Mouse (Mus musculus) gastrocnemius, adult 8-10 months (tissue): ENCODE data around the gene Ugt1a9. TPM values are rescaled to one million over a fixed set of nuclear protein-coding genes. Genes with fewer than 3 reads are reported as not detected.
"Not testable (repeated sequence)": the region's sequence is repeated elsewhere in the genome, so short reads cannot be mapped to it uniquely, and the experiment has no call there.

Source experiments
- DNase-seq, 2 experiments: peaks; one replicate each; pipeline ENCODE4 v3.0.0; 2022; ENCODE audit warnings: low spot score in 2 of 2
- total RNA-seq, 4 experiments: library from RNA; stranded (reverse); gene quantifications; 2 replicates each; pipeline ENCODE4 v1.2.4; 2022

The Ugt1a9 gene
- total RNA-seq, 4 experiments from 2014 or later = not detected

DNA sequence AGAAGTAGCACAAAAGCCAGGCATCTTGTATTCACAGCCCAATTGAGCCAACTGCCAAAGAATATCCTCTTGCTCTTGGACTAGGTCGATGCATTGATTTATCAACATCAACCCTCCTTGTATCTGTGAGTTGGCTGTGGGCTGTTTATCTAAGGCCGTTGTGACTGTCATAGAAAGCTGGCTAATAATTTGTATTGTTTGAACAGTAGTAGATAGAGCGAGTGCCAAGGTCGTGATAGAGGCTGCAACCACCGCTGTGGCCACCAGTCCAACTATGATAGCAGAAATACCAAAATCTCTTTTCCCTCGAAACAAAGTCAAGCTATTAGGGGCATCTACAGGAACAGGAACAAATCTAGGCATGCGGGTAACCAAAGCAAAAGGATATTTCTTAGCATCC is 101.6 kb downstream of the Ugt1a9 start:
- DNase-seq = not testable (repeated sequence)

DNA sequence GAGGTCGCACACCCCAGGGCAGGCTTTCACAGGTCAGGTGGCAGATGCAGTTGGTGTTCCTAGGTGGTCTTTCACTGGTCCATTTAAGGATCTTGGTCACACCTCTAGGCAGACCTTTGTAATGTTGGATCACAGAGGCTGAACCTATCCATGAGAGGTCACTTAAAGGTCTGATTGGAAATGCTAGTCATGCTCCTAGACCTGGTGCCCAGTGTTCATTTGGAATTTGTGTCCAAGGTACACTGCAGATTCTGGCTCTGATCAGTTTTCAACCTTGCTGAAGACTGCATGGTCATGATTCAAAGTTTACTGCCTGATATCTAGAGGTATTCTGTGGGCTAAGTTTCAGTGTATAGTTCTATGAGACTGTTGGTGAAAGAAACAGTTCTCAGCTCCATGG is 109.1 kb downstream of the Ugt1a9 start:
- DNase-seq = no peak

DNA sequence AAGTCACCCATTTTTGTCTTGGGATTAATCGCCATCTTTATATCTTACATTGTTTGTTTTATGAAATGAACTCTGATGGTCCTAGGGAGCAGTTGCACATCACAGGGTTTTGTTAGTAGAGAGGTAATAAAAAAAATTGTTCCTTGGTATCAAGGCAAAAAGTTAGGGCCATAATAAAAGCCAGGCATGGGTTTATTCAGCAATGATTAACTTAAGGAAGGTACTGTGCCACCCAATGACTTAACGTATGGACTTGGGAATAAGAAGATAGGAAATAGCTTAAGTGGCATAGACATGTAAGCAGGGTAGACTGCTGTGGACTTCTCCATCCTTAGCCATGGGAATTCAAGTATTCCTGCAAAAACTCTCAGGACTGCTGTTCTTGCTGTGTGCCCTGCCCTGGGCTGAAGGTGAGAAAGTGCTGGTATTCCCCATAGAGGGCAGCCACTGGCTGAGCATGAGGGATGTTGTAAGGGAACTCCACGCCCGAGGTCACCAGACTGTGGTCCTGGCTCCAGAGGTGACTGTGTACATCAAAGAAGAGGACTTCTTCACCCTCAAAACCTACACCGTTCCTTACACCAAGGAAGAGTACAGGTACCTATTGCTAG is 115.8 kb downstream of the Ugt1a9 start:
- no peak for DNase-seq

DNA sequence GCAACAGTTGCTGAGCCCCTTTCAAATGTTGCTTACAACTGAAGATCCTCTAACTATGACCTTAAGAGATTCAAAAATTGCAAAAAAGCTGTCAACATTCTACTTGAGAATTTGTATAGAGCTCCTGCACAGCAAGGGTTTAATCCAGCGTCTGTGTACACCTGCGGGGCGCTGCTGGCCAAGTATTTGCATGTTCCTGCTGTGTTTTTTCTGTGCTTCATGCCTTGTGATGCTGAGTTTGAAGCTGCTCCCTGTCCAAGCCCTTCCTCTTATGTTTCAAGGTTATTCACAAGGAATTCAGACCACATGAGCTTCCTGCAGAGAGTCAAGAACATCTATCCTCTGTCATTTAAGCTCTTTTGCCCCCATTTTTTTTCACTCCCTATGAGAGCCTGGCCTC is 121.5 kb downstream of the Ugt1a9 start:
- DNase-seq = no peak

DNA sequence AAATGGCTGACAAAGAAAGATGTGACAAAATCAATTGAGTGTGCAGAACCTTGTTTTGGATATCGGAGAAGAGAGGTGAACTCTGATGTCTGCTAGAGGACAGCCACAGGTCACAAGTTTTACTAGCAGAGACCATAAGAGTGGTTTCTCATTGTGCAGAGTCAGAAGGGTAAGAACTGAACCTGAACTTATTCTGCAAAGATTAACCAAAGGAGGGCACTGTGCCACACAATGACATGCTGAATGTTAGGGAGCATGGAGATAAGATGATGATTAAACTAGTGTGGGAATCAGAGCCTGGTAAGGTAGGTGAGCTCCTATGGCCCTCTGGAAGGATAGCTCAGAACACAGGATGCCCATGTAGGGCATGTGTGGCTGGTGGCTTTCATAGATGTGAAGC is 125.1 kb downstream of the Ugt1a9 start:
- DNase-seq = no peak

DNA sequence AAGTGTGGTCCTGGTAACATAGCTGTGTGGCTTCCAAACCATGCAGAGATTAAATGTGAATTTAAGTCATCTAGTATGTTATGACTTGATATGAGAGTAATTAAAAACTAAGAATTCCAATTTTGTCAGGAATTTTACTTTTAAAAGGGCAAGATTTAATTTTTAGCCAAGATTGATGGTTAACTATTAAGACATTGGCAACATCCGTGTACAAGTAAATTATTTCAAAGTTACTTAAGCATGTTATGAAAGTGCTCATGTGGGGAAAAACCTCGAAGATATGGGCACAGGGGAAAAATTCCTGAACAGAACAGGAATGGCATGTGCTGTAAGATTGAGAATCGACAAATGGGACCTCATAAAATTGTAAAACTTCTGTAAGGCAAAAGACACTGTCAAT is 126.8 kb downstream of the Ugt1a9 start:
- DNase-seq = no peak

DNA sequence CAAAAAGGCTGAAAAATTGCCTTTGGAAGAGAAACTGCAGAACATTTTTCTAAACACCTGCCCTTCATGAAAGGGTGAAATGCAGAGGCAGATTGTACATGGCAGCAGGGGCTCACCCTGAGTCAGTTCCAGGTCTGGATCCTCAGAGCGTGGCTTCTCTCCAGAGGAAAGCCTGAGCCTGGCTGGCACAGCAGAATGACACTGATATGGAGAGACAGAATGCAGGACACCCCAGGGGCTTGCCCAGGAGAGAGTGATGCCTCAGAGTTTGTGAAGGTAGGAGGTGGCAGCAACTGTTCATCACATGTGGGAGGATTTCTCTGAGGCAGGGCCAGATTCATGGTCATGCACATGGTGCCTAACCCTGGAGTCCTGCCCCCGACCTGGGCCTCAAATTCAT is 129.4 kb downstream of the Ugt1a9 start:
- DNase-seq = no peak

DNA sequence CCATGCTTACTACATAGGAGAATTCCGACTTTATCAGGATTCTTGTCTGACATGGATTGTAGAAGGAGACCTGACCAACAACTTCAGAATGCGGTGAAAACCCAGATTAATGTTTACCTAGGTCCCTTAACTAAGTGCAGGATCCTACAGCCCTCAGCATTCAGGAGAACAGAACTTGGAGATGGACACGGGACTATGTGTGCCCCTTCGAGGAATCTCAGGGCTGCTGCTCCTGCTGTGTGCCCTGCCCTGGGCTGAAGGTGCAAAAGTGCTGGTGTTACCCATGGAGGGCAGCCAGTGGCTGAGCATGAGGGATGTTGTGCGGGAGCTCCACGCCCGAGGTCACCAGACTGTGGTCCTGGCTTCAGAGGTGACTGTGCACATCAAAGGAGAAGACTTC is 129.9 kb downstream of the Ugt1a9 start, which contains the start of gene Ugt1a2:
Gene Ugt1a2, plus strand, starts transcription at position 146 of the 400 bp plus-strand sequence.
- DNase-seq = no peak

DNA sequence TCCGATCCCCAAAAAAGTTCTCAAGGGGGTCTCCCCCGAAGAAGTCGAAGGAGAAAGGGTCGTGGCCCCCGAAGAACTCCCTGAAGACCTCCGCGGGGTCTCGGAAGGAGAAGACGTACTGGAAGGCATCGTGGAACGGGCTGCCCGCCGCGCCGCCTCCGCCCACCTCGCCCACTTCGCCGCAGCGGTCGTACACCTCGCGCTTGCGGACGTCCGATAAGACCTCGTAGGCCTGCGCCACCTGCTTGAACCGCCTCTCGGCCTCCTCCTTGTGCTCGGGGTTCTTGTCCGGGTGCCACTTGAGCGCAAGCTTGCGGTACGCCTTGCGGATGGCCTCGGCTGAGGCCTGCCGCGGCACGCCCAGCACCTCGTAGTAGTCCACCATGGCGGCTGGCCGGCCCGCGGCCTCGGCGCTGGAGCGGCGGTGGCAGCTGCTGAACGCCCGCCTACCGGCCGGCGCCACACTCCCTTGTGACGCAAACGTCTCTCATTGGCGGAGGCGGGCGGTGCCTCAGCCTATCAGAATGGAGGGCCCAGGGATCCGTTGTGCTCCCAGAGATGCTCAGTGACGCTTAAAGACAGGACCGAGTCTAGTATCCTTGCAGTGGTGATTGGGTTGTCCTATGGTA is 134.8 kb downstream of the Ugt1a9 start, which contains the start of gene Dnajb3:
Gene Dnajb3, minus strand, starts transcription at position 489 of the 629 bp plus-strand sequence.
- DNase-seq = no peak

DNA sequence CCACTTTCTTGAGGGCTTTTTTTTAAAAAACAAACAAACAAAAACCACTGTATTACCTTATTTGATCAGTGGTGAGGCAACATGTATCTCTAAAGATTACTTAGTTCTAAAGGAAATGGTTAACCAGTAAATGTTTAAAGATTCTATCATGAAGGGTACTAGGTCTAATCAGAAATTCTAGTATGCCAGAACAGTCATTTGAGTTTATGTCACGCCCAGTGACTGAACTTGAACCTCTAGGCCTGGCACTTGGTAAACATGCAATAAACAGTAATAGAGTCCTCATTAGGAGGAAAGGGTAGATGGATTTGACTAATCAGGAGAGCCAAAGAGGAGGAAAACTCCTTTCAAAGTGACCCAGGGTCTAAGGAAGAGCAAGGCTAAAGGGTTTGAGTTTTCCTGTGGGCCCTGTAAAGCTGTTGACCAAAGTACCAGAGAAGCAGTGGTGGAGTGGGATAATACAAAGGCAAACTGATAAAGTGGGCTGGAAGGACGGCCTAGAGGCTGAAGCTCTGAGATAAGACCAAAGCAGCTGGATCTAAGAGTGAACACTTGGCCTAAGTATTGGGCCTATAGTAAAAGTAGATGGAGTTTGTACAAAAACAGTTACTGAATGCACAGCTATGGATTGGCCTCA is 136.4 kb downstream of the Ugt1a9 start:
- no peak for DNase-seq

DNA sequence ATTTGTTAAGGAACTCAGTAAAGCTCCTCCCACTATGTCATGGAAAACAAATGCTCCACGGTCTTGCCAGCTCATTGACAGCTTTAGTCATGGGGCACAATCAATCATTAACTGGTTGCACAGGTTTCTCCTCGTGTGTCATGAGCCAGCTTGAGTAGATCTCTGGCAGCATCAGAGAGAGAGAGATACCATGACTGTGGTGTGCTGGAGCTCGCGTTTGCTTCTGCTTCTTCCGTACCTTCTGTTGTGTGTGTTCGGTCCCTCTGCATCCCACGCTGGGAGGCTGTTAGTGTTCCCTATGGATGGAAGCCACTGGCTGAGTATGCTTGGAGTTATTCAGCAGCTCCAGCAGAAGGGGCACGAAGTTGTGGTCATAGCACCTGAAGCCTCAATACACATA is 141.2 kb downstream of the Ugt1a9 start, which contains the start of gene Ugt1a1:
Gene Ugt1a1, plus strand, starts transcription at position 148 of the 400 bp plus-strand sequence.
- DNase-seq = no peak

DNA sequence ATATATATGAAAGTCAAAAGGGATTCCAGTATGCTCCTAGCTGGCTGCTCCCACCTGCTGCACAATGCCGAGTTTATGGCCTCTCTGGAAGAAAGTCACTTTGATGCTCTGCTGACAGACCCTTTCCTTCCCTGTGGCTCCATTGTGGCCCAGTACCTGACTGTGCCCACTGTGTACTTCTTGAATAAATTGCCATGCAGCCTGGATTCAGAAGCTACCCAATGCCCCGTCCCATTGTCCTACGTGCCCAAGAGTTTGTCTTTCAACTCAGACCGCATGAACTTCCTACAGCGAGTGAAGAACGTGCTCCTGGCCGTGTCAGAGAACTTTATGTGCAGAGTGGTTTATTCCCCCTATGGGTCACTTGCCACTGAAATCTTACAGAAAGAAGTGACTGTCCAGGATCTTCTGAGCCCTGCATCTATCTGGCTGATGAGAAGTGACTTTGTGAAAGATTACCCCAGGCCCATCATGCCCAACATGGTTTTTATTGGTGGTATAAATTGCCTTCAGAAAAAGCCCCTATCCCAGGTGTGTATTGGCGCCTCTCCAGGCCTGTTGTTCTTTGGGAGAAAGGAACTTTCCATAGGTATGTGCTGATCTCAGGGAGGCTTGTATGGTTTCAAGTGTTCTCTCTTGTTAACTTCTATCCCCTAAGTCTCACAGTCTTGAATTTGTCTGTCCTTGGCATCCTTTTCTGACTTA is 141.9 kb downstream of the Ugt1a9 start:
- DNase-seq = peak in 1 of 2 experiments; percentile 11

DNA sequence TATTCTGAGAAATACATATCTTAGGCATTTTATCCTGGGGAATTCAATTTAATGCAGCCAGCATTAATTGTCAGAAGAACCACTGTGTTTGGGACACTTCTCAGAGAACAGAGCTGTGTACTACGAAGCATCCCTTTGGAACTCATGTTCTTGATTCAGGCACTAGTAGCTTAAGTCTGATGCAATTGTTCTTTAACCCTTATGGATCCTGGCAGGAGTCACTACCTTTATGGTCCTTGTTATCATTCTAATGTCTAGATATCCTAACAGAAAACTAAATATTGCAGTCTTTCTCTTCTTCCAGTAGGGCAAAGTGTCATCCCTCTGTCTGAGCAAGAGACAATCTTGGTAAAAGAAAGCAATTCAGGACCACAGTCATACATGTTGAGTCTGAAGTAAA is 142.5 kb downstream of the Ugt1a9 start:
- no peak for DNase-seq

DNA sequence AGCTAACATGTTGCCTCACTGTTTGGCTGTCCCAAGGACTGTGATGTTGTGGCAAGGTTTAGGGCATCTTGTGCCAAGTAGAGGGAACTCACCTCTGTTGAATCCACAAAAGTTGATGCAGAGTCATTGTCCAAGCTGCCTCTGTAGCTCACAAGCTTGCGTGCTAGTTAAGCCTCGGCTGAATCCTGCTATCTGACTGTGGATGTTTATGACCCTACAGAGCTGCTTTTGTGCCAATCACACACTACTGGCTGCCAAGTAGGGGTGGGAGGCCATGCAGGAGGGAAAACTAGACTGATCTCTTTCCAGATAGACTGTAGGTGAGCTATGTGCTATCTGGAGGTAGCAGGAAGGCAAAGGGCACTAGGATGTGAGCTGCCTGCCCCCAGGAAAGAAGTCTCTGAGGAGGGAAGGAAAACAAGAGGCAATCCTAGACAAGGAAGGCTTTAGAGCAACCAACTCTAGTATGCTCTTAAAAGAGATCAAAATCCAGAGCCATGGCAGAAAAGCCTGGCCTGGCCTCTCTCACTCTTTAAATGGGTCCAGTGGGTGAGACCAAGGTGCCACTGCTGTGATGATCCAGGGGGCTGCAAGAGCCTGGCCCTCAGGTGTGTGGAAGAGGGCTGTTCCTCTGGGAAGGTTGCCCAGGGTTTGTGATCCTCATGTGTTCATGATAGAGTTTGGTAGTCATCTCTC is 143.3 kb downstream of the Ugt1a9 start:
- DNase-seq = peak in 1 of 2 experiments; percentile 7

DNA sequence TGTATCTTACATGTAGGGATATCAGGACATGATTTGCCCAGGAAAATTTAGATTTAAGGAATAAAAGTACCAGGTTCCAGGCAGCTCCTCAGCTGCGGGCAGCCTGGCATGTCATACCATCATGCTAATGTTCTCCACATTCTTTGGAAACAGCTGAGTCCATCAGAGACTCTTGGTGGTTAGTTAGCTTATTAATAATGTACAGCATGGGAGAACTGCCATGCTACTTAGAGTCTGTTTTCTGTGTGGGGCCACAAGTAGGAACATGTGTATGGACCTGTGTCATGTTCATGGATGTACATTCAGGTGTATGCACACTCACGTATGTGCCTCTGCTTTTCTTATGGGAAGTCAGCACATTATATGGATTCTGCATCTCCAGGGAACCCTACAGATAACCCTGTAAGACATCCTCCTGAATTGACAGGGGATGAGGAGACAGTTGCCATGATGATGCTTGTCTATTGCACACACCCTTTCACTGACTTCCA is 143.9 kb downstream of the Ugt1a9 start:
- DNase-seq = no peak

DNA sequence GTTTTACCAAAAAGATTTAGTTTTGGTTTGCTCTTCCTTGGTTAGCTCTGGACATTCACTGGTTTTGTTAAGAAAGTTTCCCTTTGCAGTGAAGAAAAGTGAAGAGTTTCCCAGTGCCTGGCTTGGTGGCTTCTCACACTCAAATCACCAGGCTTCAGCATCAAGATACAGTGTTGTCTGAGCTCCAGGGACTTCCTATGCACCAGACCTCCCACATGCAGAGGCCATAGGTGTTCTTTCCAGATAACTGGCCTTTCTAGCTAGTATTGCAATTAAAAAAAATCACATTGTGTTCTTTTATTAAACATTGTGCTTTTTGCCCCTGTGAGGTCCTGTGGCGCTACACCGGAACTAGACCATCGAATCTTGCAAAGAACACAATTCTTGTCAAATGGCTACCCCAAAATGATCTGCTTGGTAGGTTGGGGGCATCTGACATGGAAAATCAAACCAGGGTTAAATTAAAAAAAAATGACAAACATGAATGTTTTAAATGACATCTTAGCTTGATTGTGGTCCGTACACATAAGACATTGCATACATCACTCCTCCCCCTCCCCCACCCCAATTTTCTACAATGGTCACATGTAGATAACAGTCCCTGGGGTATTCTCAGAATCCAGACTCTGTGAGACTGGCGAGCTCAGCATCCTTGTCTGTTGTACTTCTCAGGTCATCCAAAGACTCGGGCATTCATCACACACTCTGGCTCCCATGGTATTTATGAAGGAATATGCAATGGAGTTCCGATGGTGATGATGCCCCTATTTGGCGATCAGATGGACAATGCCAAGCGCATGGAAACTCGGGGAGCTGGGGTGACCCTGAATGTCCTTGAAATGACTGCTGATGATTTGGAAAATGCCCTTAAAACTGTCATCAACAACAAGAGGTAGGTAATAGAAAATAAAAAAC is 145.1 kb downstream of the Ugt1a9 start:
- no peak for DNase-seq

DNA sequence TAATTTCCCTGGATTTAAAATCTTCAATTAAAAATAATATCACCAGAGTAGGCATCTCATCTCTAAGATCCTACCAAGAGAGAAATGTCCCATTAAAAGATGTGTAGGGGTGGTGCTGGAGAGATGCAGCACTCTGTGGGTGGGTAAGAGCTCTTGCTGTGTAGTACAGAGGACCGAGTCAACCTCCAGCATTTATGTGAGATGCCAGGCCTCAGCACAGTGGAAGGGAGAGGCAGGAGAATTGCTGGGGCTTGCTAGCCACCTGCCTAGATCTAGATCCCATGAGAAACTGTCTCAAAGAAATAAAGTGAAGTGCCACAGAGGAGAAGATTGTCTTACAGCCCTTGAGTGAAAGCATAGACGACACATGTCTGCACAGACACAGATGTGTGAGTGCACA is 146.0 kb downstream of the Ugt1a9 start:
- DNase-seq = no peak

DNA sequence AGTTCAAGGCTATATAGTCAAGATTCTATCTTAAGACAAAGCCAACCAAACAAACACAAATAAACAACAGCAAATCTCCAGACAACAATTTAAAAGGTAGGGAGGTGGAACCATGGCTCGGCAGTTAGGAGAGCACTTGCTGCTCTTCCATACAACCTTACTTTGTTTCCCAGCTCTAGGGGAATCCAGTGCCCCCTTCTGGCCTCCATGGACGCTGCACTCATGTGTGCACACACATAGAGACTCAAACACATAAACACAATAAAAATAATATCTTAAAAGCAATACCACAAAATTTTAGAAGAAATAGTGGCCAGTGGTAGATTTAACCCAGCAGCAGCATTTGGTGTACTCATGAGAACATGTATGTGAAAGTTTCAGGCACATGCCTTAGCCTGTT is 146.5 kb downstream of the Ugt1a9 start:
- DNase-seq = no peak

DNA sequence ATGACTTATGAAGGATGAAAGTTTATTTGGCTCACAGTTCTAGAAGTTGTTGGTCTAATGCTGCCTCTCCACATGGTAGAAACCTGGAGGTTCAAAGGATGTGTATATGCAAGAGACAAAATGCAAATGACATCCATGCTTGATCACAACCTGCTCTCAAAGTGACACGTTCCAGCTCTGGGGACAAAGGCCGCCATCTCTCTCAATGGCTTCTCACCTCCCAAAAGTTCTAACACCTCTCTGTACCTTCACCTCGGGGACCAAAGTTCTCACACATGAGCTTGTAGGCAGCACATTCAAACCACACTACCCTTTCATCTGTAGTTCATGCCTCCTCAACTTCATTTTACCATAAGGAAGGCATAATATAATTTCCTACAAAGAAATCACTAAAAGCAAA is 147.0 kb downstream of the Ugt1a9 start:
- DNase-seq = no peak

DNA sequence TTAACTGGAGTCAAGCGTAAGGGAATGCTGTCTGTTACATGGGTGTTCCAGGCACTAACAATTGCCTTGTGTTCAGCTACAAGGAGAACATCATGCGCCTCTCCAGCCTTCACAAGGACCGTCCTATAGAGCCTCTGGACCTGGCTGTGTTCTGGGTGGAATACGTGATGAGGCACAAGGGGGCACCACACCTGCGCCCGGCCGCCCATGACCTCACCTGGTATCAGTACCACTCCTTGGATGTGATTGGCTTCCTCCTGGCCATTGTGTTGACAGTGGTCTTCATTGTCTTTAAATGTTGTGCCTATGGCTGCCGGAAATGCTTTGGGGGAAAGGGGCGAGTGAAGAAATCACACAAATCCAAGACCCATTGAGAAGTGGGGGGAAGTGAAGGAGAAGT is 147.5 kb downstream of the Ugt1a9 start:
- DNase-seq = peak in 1 of 2 experiments; percentile 14
